Mouse (Mus musculus) limb, embryonic 13.5 days (tissue): Measurements from ENCODE around the gene Ptcra. TPM values are rescaled to one million over a fixed set of nuclear protein-coding genes. Genes with fewer than 3 reads are reported as not detected.
"Not testable (repeated sequence)": the region's sequence is repeated elsewhere in the genome, so short reads cannot be mapped to it uniquely, and the experiment has no call there.

Experiments used
- ATAC-seq: fragments of 200-750 bp; cut with Nextera tagmentation; 2 replicates; pipeline ENCODE4 v1.8.0; 2017; ENCODE audit warnings: low read depth, moderate number of reproducible peaks, moderate TSS enrichment; ENCODE audit not compliant: low FRiP score
- H3K27ac ChIP-seq: fragments of 300-500 bp; sonication (generic); 2 replicates; pipeline ENCODE4 v1.5.1; 2015; ENCODE audit warnings: inconsistent platforms, mild to moderate bottlenecking, moderate library complexity
- H3K27me3 ChIP-seq: fragments of 300-500 bp; sonication (generic); 2 replicates; pipeline ENCODE4 v1.6.1; 2015; ENCODE audit warnings: mild to moderate bottlenecking, inconsistent platforms
- H3K36me3 ChIP-seq: fragments of 300-500 bp; sonication (generic); 2 replicates; pipeline ENCODE4 v1.6.1; 2015; ENCODE audit warnings: inconsistent platforms, mild to moderate bottlenecking, moderate library complexity
- H3K4me1 ChIP-seq: fragments of 300-500 bp; sonication (generic); 2 replicates; pipeline ENCODE4 v1.6.1; 2015; ENCODE audit warnings: inconsistent platforms
- H3K4me2 ChIP-seq: fragments of 300-500 bp; sonication (generic); replicated peaks from 2 replicates; pipeline ENCODE4 v1.6.1; 2015; ENCODE audit warnings: inconsistent platforms, mild to moderate bottlenecking, moderate library complexity
- H3K4me3 ChIP-seq: fragments of 300-500 bp; sonication (generic); 2 replicates; pipeline ENCODE4 v1.5.1; 2015; ENCODE audit warnings: moderate library complexity, mild to moderate bottlenecking, inconsistent platforms
- H3K9ac ChIP-seq: fragments of 300-500 bp; sonication (generic); 2 replicates; pipeline ENCODE4 v1.6.1; 2015; ENCODE audit warnings: mild to moderate bottlenecking, inconsistent platforms
- H3K9me3 ChIP-seq: fragments of 300-500 bp; sonication (generic); 2 replicates; pipeline ENCODE4 v1.6.1; 2016; ENCODE audit warnings: inconsistent platforms
- WGBS: fragments of 180-500 bp; shearing (Covaris S2); methylation state at CpG from one replicate; pipeline ENCODE4 v1.1.7; 2015; 5-methylcytosine and 5-hydroxymethylcytosine counted together
- polyA plus RNA-seq: library from polyadenylated mRNA; unstranded; fragments of >200 nt; fragmentation: Nextera tagmentation; extraction: Ambion mirVana; gene quantifications from 2 replicates; pipeline ENCODE4 v1.2.1, GENCODE M21; 2015

The Ptcra gene
- polyA plus RNA-seq, 1 experiment from 2014 or later: 0.33 TPM

- no peak for ATAC-seq
- Histone ChIP-seq H3K9me3 (no peaks in the 10 kb centered on the region), H3K27ac (no peak overlapping the region), H3K4me2 (no peak overlapping the region), H3K27me3 (no peaks in the 10 kb centered on the region), H3K9ac (no peak overlapping the region), H3K36me3 (no peaks in the 10 kb centered on the region), H3K4me3 (no peak overlapping the region), H3K4me1 (peaks cover 7% of the 10 kb centered on the region)
- WGBS: 36% methylated on average over 8 of the region's 8 CpGs
Measured at GRCm38 (mm10) chr17:46767868-46768267, 4.4 kb upstream of the Ptcra start.

DNA sequence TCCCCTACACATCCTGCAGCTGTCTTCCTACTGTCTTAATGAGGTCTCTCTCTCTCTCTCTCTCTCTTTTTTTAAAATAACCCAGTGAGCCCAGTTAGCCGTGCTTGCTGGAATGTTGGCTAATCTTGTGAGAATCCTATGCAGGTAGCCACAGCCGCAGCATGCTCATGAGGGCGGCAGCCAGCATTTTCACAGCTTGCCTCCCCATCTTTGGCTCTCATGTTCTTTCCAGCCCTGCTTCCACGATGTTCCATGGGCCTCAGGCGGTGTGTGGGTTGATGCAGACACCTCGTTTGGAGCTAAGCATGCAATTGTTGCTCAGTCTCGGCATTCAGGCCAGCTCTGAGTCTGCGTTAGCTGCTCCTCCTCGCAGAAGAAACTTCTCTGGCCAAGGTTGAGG is 1.4 kb upstream of the Ptcra start:
- not testable (repeated sequence) for H3K4me2 ChIP-seq, ATAC-seq, H3K9ac ChIP-seq, H3K9me3 ChIP-seq, H3K36me3 ChIP-seq, H3K4me3 ChIP-seq, H3K27ac ChIP-seq, H3K27me3 ChIP-seq, H3K4me1 ChIP-seq
- 54% methylated on average over 9 of the region's 9 CpGs for WGBS

DNA sequence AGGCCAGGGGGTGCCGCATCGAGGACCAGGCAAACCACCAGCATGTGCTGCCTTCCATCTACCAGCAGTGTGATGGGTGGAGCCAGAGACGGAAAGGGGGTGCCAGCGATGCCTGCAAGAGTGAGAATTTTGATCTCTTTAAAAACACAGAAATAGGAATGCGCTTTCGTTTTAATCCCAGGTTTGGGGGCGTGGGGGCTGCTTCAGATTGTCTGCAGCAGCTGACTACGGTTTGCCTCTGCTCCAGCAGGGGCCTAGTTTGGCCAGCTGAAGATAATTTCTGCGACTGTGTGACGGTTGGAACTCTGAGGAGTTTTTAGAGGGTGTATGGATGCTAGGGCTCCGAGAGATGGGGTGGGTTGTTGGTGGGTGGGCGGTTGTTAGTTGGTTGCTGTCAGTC is 4.8 kb downstream of the Ptcra start:
- 80% methylated on average over 12 of the region's 12 CpGs for WGBS
- Histone ChIP-seq H3K4me2 (no peak overlapping the region), H3K4me3 (no peak overlapping the region), H3K27ac (no peak overlapping the region), H3K36me3 (no peaks in the 10 kb centered on the region), H3K4me1 (peaks cover 9% of the 10 kb centered on the region; the same call in 1 of the 2 replicates), H3K9ac (no peak overlapping the region), H3K27me3 (no peaks in the 10 kb centered on the region), H3K9me3 (no peaks in the 10 kb centered on the region)
- no peak for ATAC-seq

- Histone ChIP-seq H3K9me3 (no peaks in the 10 kb centered on the region), H3K36me3 (peaks cover 15% of the 10 kb centered on the region), H3K9ac (peak within 1 kb of the TSS; percentile 78), H3K4me2 (peak within 1 kb of the TSS; percentile 75), H3K4me1 (peaks cover 24% of the 10 kb centered on the region), H3K4me3 (peak within 1 kb of the TSS; percentile 69), H3K27ac (peak within 1 kb of the TSS; percentile 87), H3K27me3 (no peaks in the 10 kb centered on the region)
- under 1% methylated on average over 55 of the region's 58 CpGs for WGBS
- peak; percentile 99 for ATAC-seq
Measured at GRCm38 (mm10) chr17:46751794-46752556, 11.5 kb downstream of the Ptcra start, which contains the start of gene Cnpy3. Gene Cnpy3 (minus strand): TSS chr17:46752214.

DNA sequence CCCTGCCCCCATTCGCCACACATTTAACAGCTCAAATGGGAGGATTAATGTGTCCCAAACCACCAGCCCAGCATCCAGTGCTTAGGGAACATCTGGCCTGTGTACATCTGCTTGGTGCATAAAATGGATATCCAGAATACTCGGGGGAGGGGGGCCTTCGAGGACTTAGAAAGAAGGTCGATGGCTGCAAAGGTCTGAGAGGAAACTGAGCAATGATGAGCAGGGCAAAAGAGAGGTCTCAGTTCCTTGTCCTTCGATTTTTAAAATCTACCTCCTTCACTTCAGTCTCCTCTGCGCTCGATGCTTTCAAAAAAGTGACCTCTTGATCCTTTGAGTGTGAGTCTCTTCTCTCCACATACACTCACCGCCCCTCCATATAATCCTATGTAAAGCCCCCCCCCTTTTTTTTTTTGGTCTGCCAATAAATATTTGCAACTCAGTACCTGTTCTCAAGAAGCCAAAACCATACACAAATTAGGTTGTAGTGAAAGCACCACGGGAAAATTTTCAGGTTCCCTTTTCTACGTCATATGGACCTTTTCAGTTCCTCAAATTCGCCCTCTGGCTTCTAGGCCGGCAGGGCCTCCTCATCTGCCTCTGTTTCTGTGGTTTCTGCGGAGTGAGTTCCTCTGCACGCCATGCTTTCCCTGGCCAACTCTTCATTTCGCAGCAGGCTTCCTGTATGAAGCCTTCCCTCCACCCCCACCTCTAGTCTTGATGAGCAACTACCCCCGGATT is 12.3 kb downstream of the Ptcra start:
- Histone ChIP-seq H3K4me2 (peak overlapping the region; percentile 75), H3K27ac (peak overlapping the region; percentile 87), H3K9me3 (no peaks in the 10 kb centered on the region), H3K4me1 (peaks cover 17% of the 10 kb centered on the region), H3K36me3 (peaks cover 23% of the 10 kb centered on the region), H3K4me3 (peak overlapping the region; percentile 69), H3K9ac (peak overlapping the region; percentile 78), H3K27me3 (no peaks in the 10 kb centered on the region)
- WGBS: 13% methylated on average over 16 of the region's 16 CpGs
- no peak; the same call in 1 of the 2 replicates for ATAC-seq

- ATAC-seq: no peak
- Histone ChIP-seq H3K36me3 (peaks cover 29% of the 10 kb centered on the region), H3K27ac (peak overlapping the region; percentile 87; the same call in 1 of the 2 replicates)
Measured at GRCm38 (mm10) chr17:46750580-46750979, 12.9 kb downstream of the Ptcra start.

DNA sequence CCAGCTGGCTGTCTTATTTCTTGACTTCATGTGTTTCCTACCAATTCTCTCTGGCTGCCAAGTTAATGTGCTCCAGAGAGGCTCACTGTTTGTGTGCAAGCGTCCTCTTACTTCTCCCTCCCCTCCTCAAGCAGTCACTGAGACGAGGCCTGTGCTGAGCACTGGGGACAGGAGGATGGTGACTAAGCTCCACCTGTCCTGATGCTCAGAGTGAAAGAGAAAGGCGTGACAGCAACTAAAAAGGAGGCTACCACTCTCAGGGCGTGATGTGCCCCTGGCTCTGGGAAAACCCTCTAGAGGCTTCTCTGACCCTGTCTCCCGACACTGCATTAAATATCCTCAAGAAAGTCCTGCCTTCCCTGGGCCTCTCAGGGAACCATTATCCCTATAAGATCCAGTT is 14.2 kb downstream of the Ptcra start:
- no peak overlapping the region for H3K9ac ChIP-seq
- H3K27ac ChIP-seq: no peak overlapping the region
- peaks cover 17% of the 10 kb centered on the region for H3K4me1 ChIP-seq
- no peaks in the 10 kb centered on the region for H3K27me3 ChIP-seq
- no peak for ATAC-seq
- no peak overlapping the region for H3K4me2 ChIP-seq
- H3K4me3 ChIP-seq: no peak overlapping the region
- peaks cover 38% of the 10 kb centered on the region for H3K36me3 ChIP-seq
- 89% methylated on average over 5 of the region's 5 CpGs for WGBS
- H3K9me3 ChIP-seq: no peaks in the 10 kb centered on the region

More at GRCm38 (mm10) chr17:46750580-46750979, 12.9 kb downstream of the Ptcra start:
- peak overlapping the region; percentile 75 for H3K4me2 ChIP-seq
- H3K9me3 ChIP-seq: no peaks in the 10 kb centered on the region
- peaks cover 17% of the 10 kb centered on the region for H3K4me1 ChIP-seq
- peak overlapping the region; percentile 69 for H3K4me3 ChIP-seq
- peak overlapping the region; percentile 78 for H3K9ac ChIP-seq
- WGBS: 80% methylated on average over 4 of the region's 4 CpGs
- no peaks in the 10 kb centered on the region for H3K27me3 ChIP-seq

DNA sequence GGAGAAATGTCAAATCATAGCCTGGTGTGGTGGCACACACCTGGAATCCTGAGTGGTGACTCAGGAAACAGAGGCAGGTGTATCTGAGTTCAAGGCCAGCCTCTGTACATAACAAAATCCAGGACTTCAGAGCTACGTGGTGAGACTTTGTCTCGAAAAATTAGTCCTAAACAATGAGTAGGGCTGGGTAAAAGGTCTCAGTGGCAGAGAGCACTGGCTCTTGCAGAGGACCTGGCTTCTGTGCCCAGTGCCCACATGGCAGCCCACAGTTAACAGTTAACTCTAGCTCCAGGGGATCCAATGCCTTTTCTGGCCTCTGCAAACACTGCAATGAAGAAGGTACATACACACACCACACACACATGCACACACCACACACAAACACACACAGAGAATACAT is 15.7 kb downstream of the Ptcra start:
- Histone ChIP-seq H3K27ac (no peak overlapping the region), H3K27me3 (no peaks in the 10 kb centered on the region), H3K4me3 (no peak overlapping the region), H3K36me3 (peaks cover 53% of the 10 kb centered on the region), H3K4me1 (peaks cover 16% of the 10 kb centered on the region), H3K4me2 (no peak overlapping the region), H3K9me3 (no peaks in the 10 kb centered on the region), H3K9ac (no peak overlapping the region)
- 93% methylated on average over 2 of the region's 2 CpGs for WGBS
- no peak for ATAC-seq

- Histone ChIP-seq H3K4me2 (no peak overlapping the region), H3K9me3 (no peaks in the 10 kb centered on the region), H3K4me1 (peaks cover 12% of the 10 kb centered on the region), H3K36me3 (peaks cover 58% of the 10 kb centered on the region), H3K27ac (no peak overlapping the region), H3K27me3 (no peaks in the 10 kb centered on the region), H3K9ac (no peak overlapping the region), H3K4me3 (no peak overlapping the region)
- 90% methylated on average over 8 of the region's 8 CpGs for WGBS
- ATAC-seq: no peak
Measured at GRCm38 (mm10) chr17:46747234-46747633, 16.3 kb downstream of the Ptcra start.

GRCm38 (mm10) chr17:46745506-46745905 is 18.0 kb downstream of the Ptcra start:
- Histone ChIP-seq H3K36me3 (peaks cover 70% of the 10 kb centered on the region), H3K4me3 (no peak overlapping the region), H3K9ac (no peak overlapping the region), H3K27me3 (no peaks in the 10 kb centered on the region), H3K4me2 (no peak overlapping the region), H3K9me3 (no peaks in the 10 kb centered on the region), H3K27ac (no peak overlapping the region), H3K4me1 (peaks cover 4% of the 10 kb centered on the region)
- ATAC-seq: no peak
- 83% methylated on average over 2 of the region's 2 CpGs for WGBS

DNA sequence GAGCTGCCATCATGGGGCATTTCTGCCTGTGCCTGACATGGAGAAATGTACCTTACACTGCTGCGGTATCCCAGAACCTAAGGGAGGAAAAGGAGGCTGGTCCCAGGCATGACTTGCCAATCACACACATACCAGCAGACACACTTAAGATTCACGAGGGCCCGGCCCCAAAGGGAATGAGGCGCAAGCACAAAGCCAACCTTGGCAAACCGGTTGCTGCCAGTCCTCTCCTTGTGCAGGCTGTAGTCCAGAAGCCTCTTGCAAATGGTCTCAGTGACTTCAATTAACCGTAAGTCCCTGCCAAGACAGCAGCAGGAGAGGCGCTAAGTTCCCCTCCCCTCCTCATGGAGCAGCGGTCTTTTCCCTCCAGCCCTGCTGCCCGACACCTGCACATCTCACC is 20.5 kb downstream of the Ptcra start:
- ATAC-seq: no peak
- H3K36me3 ChIP-seq: peaks cover 72% of the 10 kb centered on the region
- WGBS: 90% methylated on average over 9 of the region's 9 CpGs

GRCm38 (mm10) chr17:46741305-46741704 is 22.2 kb downstream of the Ptcra start:
- 90% methylated on average over 6 of the region's 6 CpGs for WGBS

More for the DNA sequence above, 20.5 kb downstream of the Ptcra start:
- H3K4me3 ChIP-seq: no peak overlapping the region
- H3K9ac ChIP-seq: no peak overlapping the region
- H3K27me3 ChIP-seq: no peaks in the 10 kb centered on the region
- no peak overlapping the region for H3K4me2 ChIP-seq
- no peaks in the 10 kb centered on the region for H3K4me1 ChIP-seq
- H3K9me3 ChIP-seq: no peaks in the 10 kb centered on the region
- no peak overlapping the region for H3K27ac ChIP-seq

More at GRCm38 (mm10) chr17:46741305-46741704, 22.2 kb downstream of the Ptcra start:
- ATAC-seq: no peak
- H3K27me3 ChIP-seq: no peaks in the 10 kb centered on the region
- no peak overlapping the region for H3K9ac ChIP-seq
- peaks cover 69% of the 10 kb centered on the region for H3K36me3 ChIP-seq
- no peak overlapping the region for H3K4me3 ChIP-seq
- no peaks in the 10 kb centered on the region for H3K9me3 ChIP-seq
- no peak overlapping the region for H3K27ac ChIP-seq
- H3K4me2 ChIP-seq: no peak overlapping the region
- H3K4me1 ChIP-seq: no peaks in the 10 kb centered on the region
